Mouse (Mus musculus): ENCODE measurements around the gene Ctnnbl1. TPM values are rescaled to one million over a fixed set of nuclear protein-coding genes. Genes with fewer than 3 reads are reported as not detected.

The Ctnnbl1 gene
- polyA plus RNA-seq, 1 experiment from 2014 or later, result 96.0 TPM

DNA sequence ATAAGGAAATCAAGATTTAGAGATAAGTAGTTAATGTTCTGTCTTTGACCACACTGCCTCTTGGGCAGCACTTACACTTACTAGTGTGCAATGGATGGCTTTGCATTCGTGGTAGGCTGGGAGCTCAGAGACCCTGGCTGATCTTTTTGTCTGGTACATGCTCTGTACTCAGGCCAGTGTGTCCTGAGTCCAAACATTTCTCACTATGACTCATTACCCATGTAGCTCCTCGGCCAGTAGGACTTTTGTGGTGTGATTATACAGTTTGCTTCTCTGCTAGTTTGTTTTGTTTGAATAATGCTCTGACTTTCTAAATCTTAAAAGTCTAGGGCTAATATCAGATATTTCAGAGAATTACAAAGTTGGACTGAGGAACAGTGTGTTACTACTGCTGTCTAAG lies 47.4 kb downstream of the Ctnnbl1 start:
- H3K27ac ChIP-seq (replicated peaks), result no peak overlapping the region
- H3K36me3 ChIP-seq, result peaks cover 50% of the 10 kb centered on the region
- peaks cover 26% of the 10 kb centered on the region for H3K4me1 ChIP-seq
- H3K9me3 ChIP-seq (replicated peaks), result no peaks in the 10 kb centered on the region
- H3K4me3 ChIP-seq, result no peak overlapping the region
- 88% methylated on average over 2 of the region's 2 CpGs for WGBS
- peaks cover 17% of the 10 kb centered on the region; the same call in 1 of the 2 replicates for H3K27me3 ChIP-seq (ENCODE audit: low read depth, poor library complexity, severe bottlenecking)
- DNase-seq (ENCODE audit: low spot score), result no peak

DNA sequence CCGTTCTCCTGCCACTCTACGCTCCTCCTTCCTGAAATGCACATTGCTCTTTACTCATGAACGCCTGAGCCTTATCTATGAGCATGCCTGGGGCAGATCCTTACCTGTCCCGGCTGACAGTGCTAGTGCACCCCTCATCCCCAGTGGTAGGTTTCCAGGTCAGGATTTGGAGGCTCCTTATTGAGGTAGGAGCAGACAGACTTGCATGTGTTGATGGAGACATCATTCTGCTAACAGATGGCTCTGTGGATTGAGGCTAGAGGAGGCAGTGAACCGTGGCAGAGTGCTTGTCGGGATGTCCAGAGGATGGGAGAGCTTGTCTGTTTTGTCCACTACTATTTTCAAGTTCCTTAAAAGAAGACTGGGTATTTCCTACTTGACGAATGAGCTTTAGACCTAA lies 52.0 kb downstream of the Ctnnbl1 start:
- WGBS, result 82% methylated on average over 7 of the region's 7 CpGs
- peaks cover 32% of the 10 kb centered on the region for H3K27me3 ChIP-seq (ENCODE audit: low read depth, poor library complexity, severe bottlenecking)
- H3K4me3 ChIP-seq, result no peak overlapping the region
- peaks cover 31% of the 10 kb centered on the region for H3K36me3 ChIP-seq
- no peaks in the 10 kb centered on the region for H3K9me3 ChIP-seq (replicated peaks)
- H3K4me1 ChIP-seq, result peaks cover 29% of the 10 kb centered on the region
- DNase-seq (ENCODE audit: low spot score), result no peak
- H3K27ac ChIP-seq (replicated peaks), result no peak overlapping the region

DNA sequence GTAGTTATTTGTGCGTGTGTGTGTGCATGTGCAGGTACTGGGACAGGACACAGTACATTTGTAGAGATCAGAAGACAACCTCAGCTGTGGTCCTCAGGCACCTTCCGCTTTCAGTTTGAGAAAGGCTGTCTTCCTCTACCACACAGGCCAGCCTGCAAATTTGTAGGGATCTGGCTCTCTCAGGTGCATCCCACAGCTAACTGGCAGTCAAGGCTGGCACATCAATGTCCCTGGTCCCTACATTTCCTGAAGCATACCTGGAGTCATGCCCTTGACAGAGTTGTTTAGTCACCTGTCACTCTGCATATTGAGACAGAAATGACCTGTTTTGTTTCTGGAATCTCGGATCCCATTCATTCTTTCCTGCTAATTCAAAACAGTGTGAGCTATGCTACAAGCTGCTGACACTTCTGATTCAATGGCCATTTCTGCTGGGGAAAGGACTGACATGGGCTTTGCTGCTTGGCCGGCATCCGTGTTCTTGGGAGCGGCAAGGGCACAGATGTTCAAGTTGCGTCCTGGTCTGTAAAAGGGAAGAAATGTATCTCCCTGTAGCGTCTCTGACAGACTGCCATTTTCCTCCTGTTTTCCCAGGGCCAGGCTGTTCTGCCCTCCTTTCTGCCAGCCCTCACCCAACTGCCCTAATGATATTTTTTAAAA lies 53.8 kb downstream of the Ctnnbl1 start:
- Histone ChIP-seq H3K27ac (replicated peaks) (no peak overlapping the region), H3K9me3 (replicated peaks) (no peaks in the 10 kb centered on the region), H3K4me1 (peaks cover 24% of the 10 kb centered on the region), H3K36me3 (peaks cover 31% of the 10 kb centered on the region), H3K4me3 (no peak overlapping the region), H3K27me3 (ENCODE audit: low read depth, poor library complexity, severe bottlenecking) (peaks cover 32% of the 10 kb centered on the region)
- WGBS, result 90% methylated on average over 8 of the region's 8 CpGs
- DNase-seq (ENCODE audit: low spot score), result no peak

GRCm38 (mm10) chr2:157791528-157792162 lies 54.4 kb downstream of the Ctnnbl1 start:
- peaks cover 32% of the 10 kb centered on the region for H3K27me3 ChIP-seq (ENCODE audit: low read depth, poor library complexity, severe bottlenecking)
- no peaks in the 10 kb centered on the region for H3K9me3 ChIP-seq (replicated peaks)
- H3K4me1 ChIP-seq, result peaks cover 24% of the 10 kb centered on the region
- no peak for DNase-seq (ENCODE audit: low spot score)
- peaks cover 31% of the 10 kb centered on the region for H3K36me3 ChIP-seq
- WGBS, result 71% methylated on average over 14 of the region's 14 CpGs
- no peak overlapping the region for H3K27ac ChIP-seq (replicated peaks)
- H3K4me3 ChIP-seq, result no peak overlapping the region

DNA sequence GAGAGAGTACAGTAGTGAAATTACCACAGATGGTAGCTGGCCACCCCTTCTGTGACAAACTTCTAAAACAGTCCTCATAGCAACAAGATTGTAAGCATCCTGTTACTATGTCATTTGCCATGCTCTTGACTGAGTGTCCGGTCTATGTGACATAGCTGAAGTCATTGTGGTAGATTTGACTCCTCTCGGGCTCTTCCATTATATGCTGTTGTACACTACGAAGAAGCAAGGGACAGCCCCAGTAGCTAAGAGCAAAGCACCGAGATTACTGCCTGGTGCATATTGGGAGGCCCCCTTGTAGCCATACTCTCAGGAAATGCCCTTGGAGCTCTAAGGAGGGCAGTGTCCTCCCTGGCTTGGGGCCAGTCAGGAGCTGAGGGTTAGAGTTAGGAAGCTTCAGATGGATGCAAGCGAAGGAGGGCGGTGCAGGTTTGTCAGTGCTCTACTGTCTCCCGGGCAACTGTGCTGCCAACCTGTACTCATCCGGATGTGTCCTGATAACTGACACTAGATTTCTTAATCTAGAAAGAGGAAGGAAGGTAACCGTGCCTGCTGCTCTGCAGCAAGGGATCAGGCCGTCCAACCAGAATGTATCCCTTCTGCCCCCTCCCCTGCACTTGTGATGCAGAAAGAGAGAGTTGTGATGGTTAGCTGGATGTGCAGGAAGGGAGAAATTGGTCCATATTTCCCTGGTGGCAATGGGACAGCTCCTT lies 55.8 kb downstream of the Ctnnbl1 start:
- 91% methylated on average over 10 of the region's 10 CpGs for WGBS
- no peaks in the 10 kb centered on the region for H3K9me3 ChIP-seq (replicated peaks)
- H3K27me3 ChIP-seq (ENCODE audit: low read depth, poor library complexity, severe bottlenecking), result peaks cover 30% of the 10 kb centered on the region
- peaks cover 31% of the 10 kb centered on the region for H3K36me3 ChIP-seq
- H3K4me1 ChIP-seq, result peaks cover 21% of the 10 kb centered on the region
- H3K27ac ChIP-seq (replicated peaks), result no peak overlapping the region
- no peak for DNase-seq (ENCODE audit: low spot score)
- H3K4me3 ChIP-seq, result no peak overlapping the region

- Histone ChIP-seq H3K27me3 (ENCODE audit: low read depth, poor library complexity, severe bottlenecking) (peaks cover 21% of the 10 kb centered on the region), H3K36me3 (peaks cover 28% of the 10 kb centered on the region), H3K4me1 (peaks cover 13% of the 10 kb centered on the region), H3K4me3 (no peak overlapping the region), H3K27ac (replicated peaks) (no peak overlapping the region), H3K9me3 (replicated peaks) (no peaks in the 10 kb centered on the region)
- 86% methylated on average over 8 of the region's 8 CpGs for WGBS
- no peak for DNase-seq (ENCODE audit: low spot score)
These were observed 56.7 kb downstream of the Ctnnbl1 start for GRCm38 (mm10) chr2:157793851-157794332.

DNA sequence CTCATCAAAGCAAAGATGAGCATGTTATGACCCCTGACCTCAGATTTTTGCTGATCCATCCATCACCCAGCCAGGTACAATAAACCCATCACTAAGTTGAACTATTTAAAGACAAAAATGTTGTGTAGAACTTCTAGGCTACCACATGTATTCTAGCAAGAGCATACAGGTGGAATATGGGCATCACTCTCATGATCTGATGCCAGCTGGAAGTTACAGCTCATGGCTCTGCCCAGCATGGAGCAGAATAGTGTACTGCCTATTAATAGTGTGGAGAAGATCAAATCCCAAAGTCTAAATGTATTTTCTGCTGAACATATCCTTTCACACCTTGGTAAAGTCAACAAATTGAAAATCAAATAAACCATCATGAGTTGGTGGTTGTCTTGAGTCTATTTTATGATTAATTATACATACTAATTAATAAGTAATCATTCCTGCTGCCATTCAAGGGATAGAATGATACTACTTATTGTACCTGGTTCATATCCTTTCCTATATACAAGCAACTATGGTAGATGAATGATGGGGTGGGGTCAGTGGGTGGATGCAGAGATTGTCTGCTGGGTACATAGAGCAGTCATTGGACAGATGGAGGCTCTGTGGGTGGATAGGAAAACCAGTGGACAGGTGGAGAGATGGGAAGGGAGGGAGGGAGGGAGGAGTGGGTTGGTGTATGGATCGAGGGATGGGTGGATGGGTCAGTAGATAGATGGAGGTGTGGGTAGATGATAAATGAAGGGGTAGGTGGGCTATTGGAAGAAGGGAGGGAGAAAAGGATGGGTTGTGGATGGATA lies 58.6 kb downstream of the Ctnnbl1 start:
- WGBS, result 100% methylated on average over 1 of the region's 1 CpGs
- Histone ChIP-seq H3K4me1 (peaks cover 19% of the 10 kb centered on the region), H3K36me3 (peaks cover 19% of the 10 kb centered on the region), H3K9me3 (replicated peaks) (no peaks in the 10 kb centered on the region), H3K27me3 (ENCODE audit: low read depth, poor library complexity, severe bottlenecking) (peaks cover 5% of the 10 kb centered on the region; the same call in 1 of the 2 replicates), H3K27ac (replicated peaks) (no peak overlapping the region), H3K4me3 (no peak overlapping the region)
- DNase-seq (ENCODE audit: low spot score), result no peak

- peak overlapping the region; percentile 49; the same call in 1 of the 2 replicates for H3K27ac ChIP-seq (replicated peaks)
- DNase-seq (ENCODE audit: low spot score), result no peak
- WGBS, result 94% methylated on average over 9 of the region's 9 CpGs
These were observed 62.3 kb downstream of the Ctnnbl1 start for GRCm38 (mm10) chr2:157799533-157799932.

GRCm38 (mm10) chr2:157800288-157800687 lies 63.1 kb downstream of the Ctnnbl1 start:
- Histone ChIP-seq H3K36me3 (peaks cover 9% of the 10 kb centered on the region; the same call in 1 of the 2 replicates), H3K4me3 (no peak overlapping the region), H3K27ac (replicated peaks) (peak overlapping the region; percentile 86), H3K4me1 (peaks cover 39% of the 10 kb centered on the region), H3K27me3 (ENCODE audit: low read depth, poor library complexity, severe bottlenecking) (peaks cover 7% of the 10 kb centered on the region; the same call in 1 of the 2 replicates), H3K9me3 (replicated peaks) (no peaks in the 10 kb centered on the region)
- whole genome bisulfite sequencing, result 85% methylated on average over 2 of the region's 2 CpGs
- no peak for DNase-seq (ENCODE audit: low spot score)

More at GRCm38 (mm10) chr2:157799533-157799932, 62.3 kb downstream of the Ctnnbl1 start:
- Histone ChIP-seq H3K4me1 (peaks cover 39% of the 10 kb centered on the region), H3K9me3 (replicated peaks) (no peaks in the 10 kb centered on the region), H3K4me3 (no peak overlapping the region), H3K36me3 (peaks cover 9% of the 10 kb centered on the region; the same call in 1 of the 2 replicates), H3K27me3 (ENCODE audit: low read depth, poor library complexity, severe bottlenecking) (peaks cover 7% of the 10 kb centered on the region; the same call in 1 of the 2 replicates)

DNA sequence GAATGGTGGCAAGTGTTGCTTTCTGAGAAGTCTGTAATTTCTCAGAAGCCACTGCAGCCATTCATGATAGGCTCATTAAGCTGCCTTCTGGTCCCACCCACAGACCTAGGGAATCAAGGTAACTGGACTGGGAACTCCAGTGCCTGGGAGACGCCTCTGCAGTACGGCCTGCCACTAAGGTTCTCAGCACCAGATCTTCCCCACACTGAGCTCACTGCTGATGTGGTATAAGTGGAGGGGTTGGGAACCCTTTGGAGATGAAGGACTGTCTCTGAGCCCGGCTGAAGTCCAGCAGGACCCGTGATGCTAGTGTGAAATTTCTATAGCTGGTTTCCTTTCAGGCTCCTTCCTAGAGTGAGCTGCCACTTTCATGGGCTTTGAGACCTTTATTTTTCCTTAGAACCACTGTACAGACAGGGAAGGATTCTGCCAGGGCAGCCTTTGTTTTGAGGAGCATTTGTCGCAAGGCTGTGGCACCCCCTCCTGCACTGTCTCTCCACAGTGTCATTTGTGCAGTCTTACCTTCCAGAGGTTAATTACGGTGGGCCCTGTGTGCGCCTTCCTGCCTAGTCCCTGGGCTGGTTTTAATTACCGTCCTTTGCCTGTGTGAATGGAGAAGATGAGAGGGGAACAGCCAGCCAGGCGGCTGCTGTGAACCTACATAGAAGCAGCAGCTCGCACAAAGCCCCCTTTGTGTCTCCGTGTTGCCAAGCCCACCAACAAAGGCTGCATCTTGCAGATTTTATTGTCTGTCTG lies 63.7 kb downstream of the Ctnnbl1 start:
- WGBS, result 13% methylated on average over 11 of the region's 11 CpGs
- H3K4me3 ChIP-seq, result peak overlapping the region; percentile 9
- peaks cover 9% of the 10 kb centered on the region; the same call in 1 of the 2 replicates for H3K36me3 ChIP-seq
- peak; percentile 79 for DNase-seq (ENCODE audit: low spot score)
- H3K4me1 ChIP-seq, result peaks cover 40% of the 10 kb centered on the region
- H3K27me3 ChIP-seq (ENCODE audit: low read depth, poor library complexity, severe bottlenecking), result peaks cover 7% of the 10 kb centered on the region; the same call in 1 of the 2 replicates
- peak overlapping the region; percentile 86 for H3K27ac ChIP-seq (replicated peaks)
- no peaks in the 10 kb centered on the region for H3K9me3 ChIP-seq (replicated peaks)

DNA sequence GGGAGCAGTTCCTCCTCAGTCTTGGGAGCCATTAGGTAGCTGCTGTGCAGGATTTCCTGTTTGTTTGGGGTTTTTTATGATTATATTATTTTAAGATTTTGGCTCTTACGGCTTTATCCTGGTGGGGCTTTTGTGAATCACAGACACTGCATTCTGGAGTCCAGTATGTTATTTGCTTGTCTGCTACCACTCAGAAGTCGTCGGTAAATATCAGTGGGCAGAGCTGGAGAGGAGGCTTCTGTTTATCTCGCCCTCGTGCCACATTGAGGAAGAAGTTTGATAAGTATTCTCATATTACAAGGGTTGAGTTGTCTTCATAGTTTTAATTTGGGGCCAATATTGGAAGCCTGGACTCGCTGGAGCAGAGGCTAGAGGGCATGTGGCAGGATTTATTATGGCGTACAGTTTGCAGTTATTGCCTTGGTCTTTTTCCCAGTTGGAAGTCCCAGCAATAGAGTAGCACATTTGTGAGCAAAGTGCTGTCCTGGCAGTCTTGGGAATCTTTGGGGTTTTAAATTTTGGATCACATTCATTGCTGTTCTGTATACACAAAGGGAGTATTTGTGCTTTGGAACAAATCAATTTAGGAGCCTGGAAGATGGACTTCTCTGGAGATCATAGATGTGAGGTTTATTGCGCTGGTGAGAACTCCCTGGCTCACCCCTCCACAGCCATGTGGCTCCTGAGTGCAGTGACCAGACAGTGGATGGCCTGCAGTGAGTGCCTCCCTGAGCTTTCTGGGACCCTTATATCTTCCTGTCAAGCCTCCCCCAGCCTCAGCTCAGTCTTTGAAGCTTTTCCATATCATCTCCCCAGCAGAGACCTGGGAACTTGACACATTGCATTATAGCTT lies 64.5 kb downstream of the Ctnnbl1 start:
- peaks cover 9% of the 10 kb centered on the region; the same call in 1 of the 2 replicates for H3K36me3 ChIP-seq
- no peaks in the 10 kb centered on the region for H3K9me3 ChIP-seq (replicated peaks)
- no peak for DNase-seq (ENCODE audit: low spot score)
- H3K27me3 ChIP-seq (ENCODE audit: low read depth, poor library complexity, severe bottlenecking), result peaks cover 7% of the 10 kb centered on the region; the same call in 1 of the 2 replicates
- 44% methylated on average over 8 of the region's 8 CpGs for WGBS
- peak overlapping the region; percentile 86 for H3K27ac ChIP-seq (replicated peaks)
- H3K4me3 ChIP-seq, result peak overlapping the region; percentile 9
- peaks cover 46% of the 10 kb centered on the region for H3K4me1 ChIP-seq
